Mouse (Mus musculus): Measurements from ENCODE around the gene Gm38392.
"Not testable (repeated sequence)": the region's sequence is repeated elsewhere in the genome, so short reads cannot be mapped to it uniquely, and the experiment has no call there.

- not testable (repeated sequence) for TF ChIP-seq CTCF, EP300 (IDR thresholded peaks at IDR 0.05; ENCODE audit: low read depth)
Measured at GRCm38 (mm10) chr3:88288133-88288713, 1.2 kb upstream of the Gm38392 start.

Measured in heart, postnatal 0 days (tissue).